Mouse (Mus musculus) intestine, postnatal 0 days (tissue): ENCODE data around the gene Inppl1. TPM values are rescaled to one million over a fixed set of nuclear protein-coding genes. Genes with fewer than 3 reads are reported as not detected.

Experiments
- ATAC-seq: fragments of 200-750 bp; cut with Nextera tagmentation; 2 replicates; pipeline ENCODE4 v1.8.0; 2017; ENCODE audit warnings: mild to moderate bottlenecking, moderate TSS enrichment, moderate library complexity
- H3K27ac ChIP-seq: fragments of 300-500 bp; sonication (generic); 2 replicates; pipeline ENCODE4 v1.5.1; 2014; ENCODE audit warnings: mild to moderate bottlenecking, low read depth, low read length, moderate library complexity
- H3K27me3 ChIP-seq: fragments of 300-500 bp; sonication (generic); replicated peaks from 2 replicates; pipeline ENCODE4 v1.6.1; 2014; ENCODE audit warnings: low read length, mixed read lengths; ENCODE audit not compliant: control insufficient read depth, insufficient read depth
- H3K36me3 ChIP-seq: fragments of 300-500 bp; sonication (generic); 2 replicates; pipeline ENCODE4 v1.6.1; 2014; ENCODE audit warnings: mild to moderate bottlenecking, moderate library complexity; ENCODE audit not compliant: control insufficient read depth, insufficient read depth
- H3K4me1 ChIP-seq: fragments of 300-500 bp; sonication (generic); replicated peaks from 2 replicates; pipeline ENCODE4 v1.6.1; 2014; ENCODE audit warnings: antibody characterized with exemption, low read length, mixed read lengths; ENCODE audit not compliant: control insufficient read depth, insufficient read depth
- H3K4me2 ChIP-seq: fragments of 300-500 bp; sonication (generic); replicated peaks from 2 replicates; pipeline ENCODE4 v1.6.1; 2014; ENCODE audit warnings: low read depth, mild to moderate bottlenecking, moderate library complexity
- H3K4me3 ChIP-seq: fragments of 300-500 bp; sonication (generic); 2 replicates; pipeline ENCODE4 v1.5.1; 2014; ENCODE audit warnings: low read depth, low read length
- H3K9ac ChIP-seq: fragments of 300-500 bp; sonication (generic); 2 replicates; pipeline ENCODE4 v1.6.1; 2014; ENCODE audit warnings: mild to moderate bottlenecking, low read depth, low read length
- H3K9me3 ChIP-seq: fragments of 300-500 bp; sonication (generic); 2 replicates; pipeline ENCODE4 v1.6.1; 2016; ENCODE audit warnings: mixed run types; ENCODE audit not compliant: control insufficient read depth
- CTCF ChIP-seq: sonication (generic); IDR thresholded peaks from 2 replicates; pipeline ENCODE4 v1.5.1; 2016; ENCODE audit warnings: low read depth, mild to moderate bottlenecking, control low read depth, antibody characterized with exemption, moderate library complexity
- WGBS: fragments of 180-500 bp; shearing (Covaris S2); extraction: QIAGEN DNeasy Blood & Tissue Kit; methylation state at CpG from one replicate; pipeline ENCODE4 v1.1.7; 2014; 5-methylcytosine and 5-hydroxymethylcytosine counted together
- polyA plus RNA-seq: library from polyadenylated mRNA; unstranded; fragments of >200 nt; fragmentation: Nextera tagmentation; extraction: Ambion mirVana; gene quantifications from 2 replicates; pipeline ENCODE4 v1.2.1, GENCODE M21; 2015

Gene Inppl1
- polyA plus RNA-seq, 1 experiment from 2014 or later, result 25.8 TPM

DNA sequence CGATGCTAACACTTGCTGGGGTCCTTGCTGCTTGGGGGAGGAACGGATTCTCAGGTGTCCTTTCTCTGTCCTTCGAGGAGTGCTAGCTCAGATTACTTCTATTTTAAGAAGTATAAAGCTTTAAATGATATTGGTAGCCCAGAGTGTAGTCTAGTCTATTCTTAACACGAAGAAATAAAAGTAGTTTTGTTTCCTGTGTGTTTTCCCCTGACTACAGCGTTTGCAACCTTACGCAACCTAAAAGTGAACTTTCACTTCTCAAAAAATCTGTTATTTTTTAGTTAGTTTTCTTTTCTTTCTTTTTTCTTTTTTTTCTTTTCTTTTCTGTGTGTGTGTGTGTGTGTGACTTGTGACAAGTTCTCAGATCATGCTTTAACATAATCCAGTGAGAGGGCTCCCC is 13.7 kb upstream of the Inppl1 start:
- H3K27me3 ChIP-seq, result no peaks in the 10 kb centered on the region
- 79% methylated on average over 6 of the region's 6 CpGs for WGBS

GRCm38 (mm10) chr7:101847934-101848333 is 9.9 kb upstream of the Inppl1 start:
- no peak for TF ChIP-seq CTCF
- ATAC-seq, result no peak
- Histone ChIP-seq H3K4me3 (no peak overlapping the region), H3K4me2 (no peak overlapping the region), H3K4me1 (no peaks in the 10 kb centered on the region), H3K27me3 (no peaks in the 10 kb centered on the region), H3K27ac (no peak overlapping the region), H3K9ac (no peak overlapping the region), H3K9me3 (no peaks in the 10 kb centered on the region), H3K36me3 (no peaks in the 10 kb centered on the region)
- WGBS, result 82% methylated on average over 1 of the region's 1 CpGs

More for the DNA sequence above, 13.7 kb upstream of the Inppl1 start:
- Histone ChIP-seq H3K4me2 (no peak overlapping the region), H3K9me3 (no peaks in the 10 kb centered on the region), H3K4me1 (no peaks in the 10 kb centered on the region), H3K9ac (no peak overlapping the region), H3K27ac (no peak overlapping the region), H3K36me3 (0 out of 2 replicates have a peak, but pooled peaks cover 4% of the 10 kb centered on the region), H3K4me3 (no peak overlapping the region)
- ATAC-seq, result no peak
- TF ChIP-seq CTCF, result no peak

DNA sequence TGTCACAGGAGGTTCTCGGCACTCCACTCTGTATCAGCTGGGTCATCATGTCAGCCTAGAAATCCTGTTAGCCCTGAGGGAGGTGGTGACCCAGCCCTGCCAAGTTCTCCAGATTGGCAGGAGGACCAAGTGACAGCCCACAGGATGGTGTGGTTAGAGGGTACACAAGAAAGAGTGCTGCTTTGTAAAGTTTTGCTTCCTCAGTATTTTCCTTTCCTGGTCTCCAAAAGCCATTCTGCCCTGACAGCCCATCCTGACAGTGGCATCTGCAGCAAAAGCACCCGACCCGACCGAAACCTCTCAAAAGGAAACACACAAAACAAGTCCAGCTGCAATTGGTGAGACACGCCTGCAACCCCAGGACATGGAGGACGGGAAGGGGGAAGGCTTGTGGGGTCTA is 6.2 kb upstream of the Inppl1 start:
- Histone ChIP-seq H3K9ac (no peak overlapping the region), H3K4me2 (no peak overlapping the region), H3K36me3 (peaks cover 7% of the 10 kb centered on the region; the same call in 1 of the 2 replicates), H3K4me1 (no peaks in the 10 kb centered on the region), H3K4me3 (no peak overlapping the region), H3K27me3 (no peaks in the 10 kb centered on the region), H3K27ac (no peak overlapping the region), H3K9me3 (no peaks in the 10 kb centered on the region)
- TF ChIP-seq CTCF, result no peak
- ATAC-seq, result no peak
- 61% methylated on average over 6 of the region's 6 CpGs for WGBS

DNA sequence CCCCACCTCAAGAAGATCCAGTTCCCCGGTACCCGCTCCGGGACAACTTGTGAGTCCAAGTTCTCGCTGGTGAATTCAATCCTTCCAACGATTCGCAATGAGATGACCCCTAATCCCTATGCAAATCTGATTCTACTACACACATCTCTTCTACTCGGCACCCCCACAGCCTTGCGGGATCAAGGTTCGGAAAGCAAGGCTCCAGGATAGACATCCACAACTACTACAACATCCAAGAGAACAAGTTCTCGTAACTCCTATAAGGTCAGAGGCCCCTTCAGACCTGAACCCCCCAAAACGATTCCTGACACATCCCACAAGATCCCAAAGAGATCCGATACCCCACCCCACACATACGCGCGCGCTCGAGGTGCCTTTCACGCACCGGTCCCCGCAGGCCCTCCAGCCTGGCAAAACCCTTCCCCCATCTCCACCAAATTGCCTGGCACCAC is 849 bp downstream of the Inppl1 start:
- TF ChIP-seq CTCF, result no peak
- Histone ChIP-seq H3K4me1 (no peaks in the 10 kb centered on the region), H3K27me3 (no peaks in the 10 kb centered on the region), H3K4me2 (peak overlapping the region; percentile 97), H3K9me3 (no peaks in the 10 kb centered on the region), H3K4me3 (peak overlapping the region; percentile 90), H3K36me3 (peaks cover 23% of the 10 kb centered on the region), H3K9ac (peak overlapping the region; percentile 92), H3K27ac (peak overlapping the region; percentile 96)
- under 1% methylated on average over 20 of the region's 20 CpGs for WGBS
- peak; percentile 17 for ATAC-seq

DNA sequence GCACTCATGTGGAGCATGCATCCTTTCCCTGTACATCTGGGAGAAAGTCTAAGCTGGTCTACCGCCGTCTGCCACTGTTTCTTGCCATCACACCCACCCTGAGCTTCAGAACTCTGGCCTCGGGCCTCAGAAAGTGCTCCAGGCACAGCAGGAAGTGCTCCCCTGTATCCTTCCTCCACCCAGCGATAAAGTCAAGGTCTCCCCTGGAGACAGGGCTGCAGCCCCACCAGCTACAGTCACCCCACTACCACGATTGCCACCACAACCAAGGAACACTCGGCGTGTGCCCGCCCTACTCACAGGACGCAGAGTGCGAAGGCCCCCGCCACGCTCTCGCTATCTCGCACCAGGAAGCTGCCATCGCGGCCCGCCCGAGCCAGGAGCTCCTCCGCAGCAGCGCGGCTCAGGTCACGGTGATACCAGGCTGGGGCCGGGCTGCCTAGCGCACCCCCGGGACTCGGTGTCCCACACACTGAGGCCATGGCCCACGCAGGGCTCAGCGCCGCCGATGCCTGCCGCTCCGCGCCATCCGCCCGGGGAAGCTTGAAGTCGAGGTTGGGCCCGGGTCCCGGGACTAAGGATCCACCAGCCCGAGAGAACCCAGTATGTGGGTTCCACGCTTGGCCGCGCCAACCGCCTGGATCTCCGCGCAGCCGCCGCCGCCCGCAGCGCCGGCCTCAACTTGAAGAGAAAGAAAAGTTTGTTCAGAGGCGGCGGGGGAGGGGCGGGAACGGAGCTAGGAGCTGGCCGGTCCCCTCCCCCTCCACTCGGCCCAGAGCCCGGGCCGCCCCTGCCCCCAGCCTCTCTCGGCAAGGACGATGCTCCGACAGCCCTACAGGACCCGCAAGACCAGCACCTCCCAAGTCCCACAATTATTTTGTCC is 1.5 kb downstream of the Inppl1 start:
- H3K27me3 ChIP-seq, result no peaks in the 10 kb centered on the region
- peak overlapping the region; percentile 97 for H3K4me2 ChIP-seq
- H3K4me3 ChIP-seq, result peak overlapping the region; percentile 90
- TF ChIP-seq CTCF, result no peak
- peaks cover 30% of the 10 kb centered on the region for H3K36me3 ChIP-seq
- H3K9ac ChIP-seq, result peak overlapping the region; percentile 92
- ATAC-seq, result peak; percentile 35
- under 1% methylated on average over 57 of the region's 63 CpGs for WGBS
- H3K27ac ChIP-seq, result peak overlapping the region; percentile 96
- no peaks in the 10 kb centered on the region for H3K4me1 ChIP-seq
- H3K9me3 ChIP-seq, result no peaks in the 10 kb centered on the region

DNA sequence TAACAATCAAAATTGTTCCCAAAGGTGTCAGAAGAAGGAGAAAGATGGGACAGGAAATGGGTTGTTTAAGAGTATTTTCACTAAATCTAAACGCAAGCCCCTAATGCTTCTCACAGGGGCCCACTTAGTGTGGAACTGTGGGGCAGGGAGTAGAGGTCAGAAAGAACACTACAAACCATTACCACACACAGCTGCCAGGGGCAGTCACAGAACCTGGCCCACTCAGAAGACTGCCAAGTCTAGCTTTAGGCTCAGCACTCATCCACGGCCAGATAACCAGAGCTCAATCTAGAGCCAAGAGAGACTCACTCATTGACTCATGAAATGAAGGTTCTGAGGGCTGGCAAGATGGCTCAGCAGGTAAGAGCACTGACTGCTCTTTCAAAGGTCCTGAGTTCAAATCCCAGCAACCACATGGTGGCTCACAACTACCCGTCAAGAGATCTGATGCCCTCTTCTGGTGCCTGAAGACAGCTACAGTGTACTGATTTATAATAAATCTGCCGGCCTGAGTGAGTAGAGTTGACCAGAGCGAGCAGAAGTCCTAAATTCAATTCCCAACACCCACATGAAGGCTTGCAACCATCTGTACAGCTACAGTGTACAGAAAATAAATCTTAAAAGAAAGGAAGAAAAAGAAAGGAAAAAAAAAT is 2.4 kb downstream of the Inppl1 start:
- Histone ChIP-seq H3K4me3 (peak overlapping the region; percentile 90), H3K9me3 (no peaks in the 10 kb centered on the region), H3K27ac (peak overlapping the region; percentile 96; the same call in 1 of the 2 replicates), H3K4me2 (peak overlapping the region; percentile 97), H3K4me1 (no peaks in the 10 kb centered on the region), H3K36me3 (peaks cover 35% of the 10 kb centered on the region), H3K9ac (peak overlapping the region; percentile 92; the same call in 1 of the 2 replicates), H3K27me3 (no peaks in the 10 kb centered on the region)
- no peak for ATAC-seq
- whole genome bisulfite sequencing, result 32% methylated on average over 5 of the region's 5 CpGs
- TF ChIP-seq CTCF, result peak; percentile 46
